Mouse (Mus musculus) kidney, embryonic 16.5 days (tissue): Measurements from ENCODE around the gene Ugt1a2. TPM values are rescaled to one million over a fixed set of nuclear protein-coding genes. Genes with fewer than 3 reads are reported as not detected.
"Not testable (repeated sequence)": the region's sequence is repeated elsewhere in the genome, so short reads cannot be mapped to it uniquely, and the experiment has no call there.

Experiments
- ATAC-seq: fragments of 200-750 bp; cut with Nextera tagmentation; 2 replicates; pipeline ENCODE4 v1.8.0; 2017; ENCODE audit warnings: moderate TSS enrichment; ENCODE audit not compliant: low FRiP score, low TSS enrichment
- H3K27ac ChIP-seq: fragments of 300-500 bp; sonication (generic); 2 replicates; pipeline ENCODE4 v1.5.1; 2014; ENCODE audit warnings: low read length
- H3K27me3 ChIP-seq: fragments of 300-500 bp; sonication (generic); 2 replicates; pipeline ENCODE4 v1.6.1; 2014; ENCODE audit warnings: low read length, control low read depth, mixed read lengths; ENCODE audit not compliant: insufficient read depth
- H3K36me3 ChIP-seq: fragments of 300-500 bp; sonication (generic); 2 replicates; pipeline ENCODE4 v1.6.1; 2014; ENCODE audit warnings: low read length, control low read depth, mixed read lengths; ENCODE audit not compliant: insufficient read depth
- H3K4me1 ChIP-seq: fragments of 300-500 bp; sonication (generic); 2 replicates; pipeline ENCODE4 v1.6.1; 2014; ENCODE audit warnings: low read length, control low read depth, mixed read lengths; ENCODE audit not compliant: insufficient read depth
- H3K4me2 ChIP-seq: fragments of 300-500 bp; sonication (generic); replicated peaks from 2 replicates; pipeline ENCODE4 v1.6.1; 2014; ENCODE audit warnings: low read depth, low read length
- H3K4me3 ChIP-seq: fragments of 300-500 bp; sonication (generic); 2 replicates; pipeline ENCODE4 v1.5.1; 2014; ENCODE audit warnings: mild to moderate bottlenecking, low read length
- H3K9ac ChIP-seq: fragments of 300-500 bp; sonication (generic); replicated peaks from 2 replicates; pipeline ENCODE4 v1.6.1; 2014; ENCODE audit warnings: low read length
- H3K9me3 ChIP-seq: fragments of 300-500 bp; sonication (generic); 2 replicates; pipeline ENCODE4 v1.6.1; 2016; ENCODE audit warnings: low read length, control low read depth
- WGBS: fragments of 180-500 bp; shearing (Covaris S2); extraction: QIAGEN DNeasy Blood & Tissue Kit; methylation state at CpG from one replicate; pipeline ENCODE4 v1.1.7; 2014; 5-methylcytosine and 5-hydroxymethylcytosine counted together
- polyA plus RNA-seq: library from polyadenylated mRNA; unstranded; fragments of >200 nt; fragmentation: Nextera tagmentation; extraction: Ambion mirVana; gene quantifications from 2 replicates; pipeline ENCODE4 v1.2.1, GENCODE M21; 2015

The Ugt1a2 gene
- polyA plus RNA-seq, 1 experiment from 2014 or later, result 84.9 TPM

- Histone ChIP-seq H3K9ac (no peak overlapping the region), H3K27ac (no peak overlapping the region), H3K4me1 (no peaks in the 10 kb centered on the region), H3K4me3 (no peak overlapping the region), H3K9me3 (peaks cover 43% of the 10 kb centered on the region), H3K27me3 (no peaks in the 10 kb centered on the region), H3K4me2 (no peak overlapping the region), H3K36me3 (no peaks in the 10 kb centered on the region)
- ATAC-seq, result no peak
- WGBS, result 72% methylated on average over 2 of the region's 2 CpGs
These were observed 23.8 kb downstream of the Ugt1a2 start for GRCm38 (mm10) chr1:88224029-88224776.

- H3K27ac ChIP-seq, ATAC-seq, H3K36me3 ChIP-seq, H3K9ac ChIP-seq, H3K27me3 ChIP-seq, H3K4me2 ChIP-seq, H3K4me1 ChIP-seq, H3K4me3 ChIP-seq: not testable (repeated sequence)
- peaks cover 54% of the 10 kb centered on the region for H3K9me3 ChIP-seq
- 36% methylated on average over 2 of the region's 2 CpGs for WGBS
These were observed 24.9 kb downstream of the Ugt1a2 start for GRCm38 (mm10) chr1:88225301-88225700.

- ATAC-seq, result no peak
- no peak overlapping the region for H3K27ac ChIP-seq
- no peak overlapping the region for H3K4me2 ChIP-seq
- peaks cover 58% of the 10 kb centered on the region for H3K9me3 ChIP-seq
- no peaks in the 10 kb centered on the region for H3K4me1 ChIP-seq
- no peaks in the 10 kb centered on the region for H3K36me3 ChIP-seq
- H3K4me3 ChIP-seq, result no peak overlapping the region
- no peak overlapping the region for H3K9ac ChIP-seq
- no peaks in the 10 kb centered on the region for H3K27me3 ChIP-seq
These were observed 25.3 kb downstream of the Ugt1a2 start for GRCm38 (mm10) chr1:88225741-88226140.

- Histone ChIP-seq H3K9ac (no peak within 1 kb of the TSS), H3K4me3 (no peak within 1 kb of the TSS), H3K4me2 (no peak within 1 kb of the TSS), H3K36me3 (no peaks in the 10 kb centered on the region), H3K9me3 (peaks cover 69% of the 10 kb centered on the region), H3K27me3 (no peaks in the 10 kb centered on the region), H3K4me1 (no peaks in the 10 kb centered on the region), H3K27ac (no peak within 1 kb of the TSS)
- 0 out of 2 replicates have a peak, but pooled peaks have one; percentile 9 for ATAC-seq
- WGBS, result 53% methylated on average over 5 of the region's 5 CpGs
These were observed 26.4 kb downstream of the Ugt1a2 start, which contains the start of gene Mroh2a for GRCm38 (mm10) chr1:88226670-88227379. Gene Mroh2a, plus strand, starts transcription at chr1:88226986.

GRCm38 (mm10) chr1:88227482-88227881 lies 27.1 kb downstream of the Ugt1a2 start:
- Histone ChIP-seq H3K27ac (no peak overlapping the region), H3K9ac (no peak overlapping the region), H3K9me3 (peaks cover 73% of the 10 kb centered on the region), H3K4me3 (no peak overlapping the region), H3K36me3 (no peaks in the 10 kb centered on the region), H3K27me3 (no peaks in the 10 kb centered on the region), H3K4me1 (no peaks in the 10 kb centered on the region), H3K4me2 (no peak overlapping the region)
- no peak for ATAC-seq
- 61% methylated on average over 2 of the region's 2 CpGs for WGBS

GRCm38 (mm10) chr1:88228121-88228520 lies 27.7 kb downstream of the Ugt1a2 start:
- Histone ChIP-seq H3K9ac (no peak overlapping the region), H3K4me1 (no peaks in the 10 kb centered on the region), H3K27me3 (no peaks in the 10 kb centered on the region), H3K4me2 (no peak overlapping the region), H3K36me3 (no peaks in the 10 kb centered on the region), H3K4me3 (no peak overlapping the region), H3K9me3 (peaks cover 79% of the 10 kb centered on the region), H3K27ac (no peak overlapping the region)
- no peak for ATAC-seq
- WGBS, result 71% methylated on average over 7 of the region's 7 CpGs

- H3K4me1 ChIP-seq, result no peaks in the 10 kb centered on the region
- no peaks in the 10 kb centered on the region for H3K36me3 ChIP-seq
- no peak overlapping the region for H3K4me2 ChIP-seq
- H3K27ac ChIP-seq, result no peak overlapping the region
- peaks cover 93% of the 10 kb centered on the region for H3K9me3 ChIP-seq
- WGBS, result 75% methylated on average over 3 of the region's 3 CpGs
- H3K4me3 ChIP-seq, result no peak overlapping the region
- ATAC-seq, result no peak
- H3K9ac ChIP-seq, result no peak overlapping the region
- H3K27me3 ChIP-seq, result no peaks in the 10 kb centered on the region
These were observed 29.2 kb downstream of the Ugt1a2 start for GRCm38 (mm10) chr1:88229566-88229965.

GRCm38 (mm10) chr1:88229986-88230385 lies 29.6 kb downstream of the Ugt1a2 start:
- 85% methylated on average over 5 of the region's 5 CpGs for WGBS
- Histone ChIP-seq H3K27me3 (no peaks in the 10 kb centered on the region), H3K4me2 (no peak overlapping the region), H3K9me3 (peaks cover 98% of the 10 kb centered on the region), H3K9ac (no peak overlapping the region), H3K27ac (no peak overlapping the region), H3K4me3 (no peak overlapping the region), H3K36me3 (no peaks in the 10 kb centered on the region), H3K4me1 (no peaks in the 10 kb centered on the region)
- no peak for ATAC-seq

GRCm38 (mm10) chr1:88230421-88230820 lies 30.0 kb downstream of the Ugt1a2 start:
- H3K27ac ChIP-seq, result no peak overlapping the region
- H3K9me3 ChIP-seq, result peaks cover 100% of the 10 kb centered on the region
- H3K36me3 ChIP-seq, result no peaks in the 10 kb centered on the region
- WGBS, result 73% methylated on average over 7 of the region's 7 CpGs
- no peak overlapping the region for H3K4me2 ChIP-seq
- no peaks in the 10 kb centered on the region for H3K27me3 ChIP-seq
- ATAC-seq, result no peak
- no peak overlapping the region for H3K4me3 ChIP-seq
- H3K4me1 ChIP-seq, result no peaks in the 10 kb centered on the region
- no peak overlapping the region for H3K9ac ChIP-seq
